In the genomic region with DNA sequence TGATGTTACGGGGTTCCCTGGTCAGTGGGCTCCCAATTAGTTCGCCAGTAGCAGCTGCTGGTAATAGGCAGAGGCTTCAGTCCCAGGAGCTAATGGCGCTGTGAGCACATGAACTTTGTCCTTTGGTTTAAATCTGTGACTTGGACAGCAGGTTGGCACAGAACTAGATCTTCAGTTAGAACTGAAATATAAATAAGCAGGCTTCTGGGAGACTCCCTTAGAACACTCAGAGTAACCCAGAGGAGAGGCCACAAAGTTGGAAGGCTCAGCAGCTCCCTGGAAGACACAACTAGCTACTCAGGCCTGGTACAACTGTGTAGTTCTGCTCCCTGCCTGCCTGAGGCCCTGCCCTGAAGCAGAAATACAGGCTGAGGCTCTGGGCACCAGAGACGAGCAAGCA, we compare ENCODE assay signal across 13 mouse cellular contexts.
DNase-seq lines count a peak whose midpoint lies in the region; ATAC-seq lines count a peak whose summit lies in the region.
"Had no signal": no experiment of that assay in that cellular context is flagged by ENCODE, and none has a peak within 500 bp of the region (broad histone marks: within the 10 kb centered on the region; RNA-seq: fewer than 3 reads in every experiment).

No protein-coding gene starts in this region.

- peaks cover 59% of the 10 kb centered on the region for H3K4me1 ChIP-seq in midbrain, embryonic 13.5 days (replicated peaks)
- peaks cover 21% of the 10 kb centered on the region for H3K4me1 ChIP-seq in midbrain, embryonic 11.5 days (ENCODE audit: control insufficient read depth, insufficient read depth, low read length)
- H3K4me1 ChIP-seq in kidney, embryonic 15.5 days: peaks cover 47% of the 10 kb centered on the region

- no peaks in the 10 kb centered on the region for H3K27me3 ChIP-seq in midbrain, embryonic 13.5 days
- H3K27me3 ChIP-seq in midbrain, embryonic 11.5 days (ENCODE audit: control insufficient read depth, insufficient read depth, low read length): no peaks in the 10 kb centered on the region
- no peaks in the 10 kb centered on the region for H3K27me3 ChIP-seq in kidney, embryonic 15.5 days

- no peaks in the 10 kb centered on the region for H3K9me3 ChIP-seq in midbrain, embryonic 13.5 days
- H3K9me3 ChIP-seq in midbrain, embryonic 11.5 days (ENCODE audit: control insufficient read depth, low read length): no peaks in the 10 kb centered on the region
- no peaks in the 10 kb centered on the region for H3K9me3 ChIP-seq in kidney, embryonic 15.5 days (replicated peaks)

- H3K27ac ChIP-seq in midbrain, embryonic 13.5 days: peak overlapping the region; percentile 64; the same call in 1 of the 2 replicates
- H3K27ac ChIP-seq in midbrain, embryonic 11.5 days (ENCODE audit: low read depth, low read length): no peak overlapping the region
- H3K27ac ChIP-seq in kidney, embryonic 15.5 days: peak overlapping the region; percentile 57; the same call in 1 of the 2 replicates

- H3K4me3 ChIP-seq in midbrain, embryonic 13.5 days (replicated peaks): no peak overlapping the region
- H3K4me3 ChIP-seq in midbrain, embryonic 11.5 days (ENCODE audit: low read depth, low read length): no peak overlapping the region
- no peak overlapping the region for H3K4me3 ChIP-seq in kidney, embryonic 15.5 days (replicated peaks)

- WGBS in midbrain, embryonic 13.5 days: 66% methylated on average over 4 of the region's 4 CpGs
- 83% methylated on average over 4 of the region's 4 CpGs for WGBS in midbrain, embryonic 11.5 days
- 68% methylated on average over 4 of the region's 4 CpGs for WGBS in kidney, embryonic 15.5 days

- H3K9ac ChIP-seq in midbrain, embryonic 13.5 days (replicated peaks): no peak overlapping the region
- no peak overlapping the region for H3K9ac ChIP-seq in midbrain, embryonic 11.5 days (ENCODE audit: low read length)
- H3K9ac ChIP-seq in kidney, embryonic 15.5 days: no peak overlapping the region
- H3K9ac ChIP-seq: lung, embryonic 14.5 days had no signal

- DNase-seq in gastrocnemius, adult 18-20 months (ENCODE audit: low spot score): peak; percentile 60
- DNase-seq in gastrocnemius, postnatal 10 days: no peak
- no peak for DNase-seq in midbrain, embryonic 11.5 days (ENCODE audit: low spot score, missing footprints)
- peak; percentile 75 for DNase-seq in skeletal muscle tissue, adult 2 months (ENCODE audit: low read depth, low spot score)
- DNase-seq in ovary, postnatal 10 days (ENCODE audit: low spot score): no peak
- DNase-seq in right cerebral cortex, postnatal 36 days (ENCODE audit: low spot score in 2 of 2): no peak
- DNase-seq: adrenal gland, adult 8-10 months; cerebellum, adult 9-11 months; heart, postnatal 10 days; left cerebral cortex, postnatal 4 days; lung, embryonic 14.5 days had no signal

- no peak for ATAC-seq in midbrain, embryonic 13.5 days
- no peak for ATAC-seq in midbrain, embryonic 11.5 days (ENCODE audit: low FRiP score)
- no peak for ATAC-seq in kidney, embryonic 15.5 days (replicated peaks; ENCODE audit: low FRiP score)

- H3K36me3 ChIP-seq in midbrain, embryonic 13.5 days: 0 out of 2 replicates have a peak, but pooled peaks cover 8% of the 10 kb centered on the region
- no peaks in the 10 kb centered on the region for H3K36me3 ChIP-seq in midbrain, embryonic 11.5 days (ENCODE audit: control insufficient read depth, insufficient read depth, low read length)
- H3K36me3 ChIP-seq in kidney, embryonic 15.5 days: no peaks in the 10 kb centered on the region

- H3K4me2 ChIP-seq in midbrain, embryonic 13.5 days (replicated peaks): no peak overlapping the region
- no peak overlapping the region for H3K4me2 ChIP-seq in midbrain, embryonic 11.5 days
- H3K4me2 ChIP-seq in kidney, embryonic 15.5 days: no peak overlapping the region
- H3K4me2 ChIP-seq: lung, embryonic 14.5 days had no signal

Comparison
In these comparisons a context has a peak if more than half of its experiments do, and no peak if none do; other contexts are left out.
1. DNase-seq: peak in gastrocnemius, adult 18-20 months (single experiment) and skeletal muscle tissue, adult 2 months (single experiment); none in gastrocnemius, postnatal 10 days (single experiment), midbrain, embryonic 11.5 days (single experiment), ovary, postnatal 10 days (single experiment) and right cerebral cortex, postnatal 36 days (0 of 2).